Mouse (Mus musculus): Measurements from ENCODE around the gene Ptgds. TPM values are rescaled to one million over a fixed set of nuclear protein-coding genes. Genes with fewer than 3 reads are reported as not detected.

Gene Ptgds
- polyA plus RNA-seq, 2 experiments, result 0.17 to 0.96 TPM

GRCm38 (mm10) chr2:25450853-25451647, 18.8 kb downstream of the Ptgds start:
- Histone ChIP-seq H3K4me1 (replicated peaks; ENCODE audit: control insufficient read depth in 2 of 2, insufficient read depth in 2 of 2, low read length in 1 of 2) (no peaks in the 10 kb centered on the region), H3K36me3 (replicated peaks; ENCODE audit: control insufficient read depth, insufficient read depth, low read depth) (no peaks in the 10 kb centered on the region), H3K27me3 (ENCODE audit: control insufficient read depth, insufficient read depth, low read length) (no peaks in the 10 kb centered on the region), H3K9me3 (ENCODE audit: control insufficient read depth, low read length) (no peaks in the 10 kb centered on the region), H3K27ac (no peak overlapping the region), H3K4me2 (ENCODE audit: low read depth) (no peak overlapping the region), H3K4me3 (ENCODE audit: insufficient read depth in 1 of 2, low read depth in 2 of 2, low read length in 2 of 2) (no peak overlapping the region), H3K9ac (replicated peaks) (no peak overlapping the region)
- no peak for ATAC-seq (ENCODE audit: insufficient read depth)
- 52% methylated on average over 8 of the region's 8 CpGs for WGBS (ENCODE audit: insufficient replicate concordance)
- no peak for DNase-seq (ENCODE audit: low read depth in 3 of 3, low spot score in 3 of 3)
- TF ChIP-seq EP300 (IDR thresholded peaks at IDR 0.05; ENCODE audit: low read depth) (no peak), CTCF (IDR thresholded peaks at IDR 0.05; ENCODE audit: low read depth) (no peak)

GRCm38 (mm10) chr2:25442682-25443081, 27.2 kb downstream of the Ptgds start:
- no peak for ATAC-seq (ENCODE audit: insufficient read depth)
- Histone ChIP-seq H3K9me3 (ENCODE audit: control insufficient read depth, low read length) (no peaks in the 10 kb centered on the region), H3K4me2 (ENCODE audit: low read depth) (no peak overlapping the region), H3K4me1 (replicated peaks; ENCODE audit: control insufficient read depth in 2 of 2, insufficient read depth in 2 of 2, low read length in 1 of 2) (no peaks in the 10 kb centered on the region), H3K27me3 (ENCODE audit: control insufficient read depth, insufficient read depth, low read length) (no peaks in the 10 kb centered on the region), H3K27ac (no peak overlapping the region), H3K36me3 (replicated peaks; ENCODE audit: control insufficient read depth, insufficient read depth, low read depth) (no peaks in the 10 kb centered on the region), H3K9ac (replicated peaks) (no peak overlapping the region), H3K4me3 (ENCODE audit: insufficient read depth in 1 of 2, low read depth in 2 of 2, low read length in 2 of 2) (no peak overlapping the region)
- TF ChIP-seq EP300 (IDR thresholded peaks at IDR 0.05; ENCODE audit: low read depth), result no peak
- TF ChIP-seq CTCF (IDR thresholded peaks at IDR 0.05; ENCODE audit: low read depth), result no peak
- WGBS (ENCODE audit: insufficient replicate concordance), result 84% methylated on average over 14 of the region's 14 CpGs
- no peak for DNase-seq (ENCODE audit: low read depth in 3 of 3, low spot score in 3 of 3)

- H3K9me3 ChIP-seq (ENCODE audit: control insufficient read depth, low read length), result no peaks in the 10 kb centered on the region
- no peak overlapping the region for H3K27ac ChIP-seq
- no peaks in the 10 kb centered on the region for H3K36me3 ChIP-seq (replicated peaks; ENCODE audit: control insufficient read depth, insufficient read depth, low read depth)
- WGBS (ENCODE audit: insufficient replicate concordance), result 73% methylated on average over 20 of the region's 20 CpGs
- no peak overlapping the region for H3K4me3 ChIP-seq (ENCODE audit: insufficient read depth in 1 of 2, low read depth in 2 of 2, low read length in 2 of 2)
- DNase-seq (ENCODE audit: low read depth in 3 of 3, low spot score in 3 of 3), result no peak
- no peak overlapping the region for H3K9ac ChIP-seq (replicated peaks)
- no peaks in the 10 kb centered on the region for H3K4me1 ChIP-seq (replicated peaks; ENCODE audit: control insufficient read depth in 2 of 2, insufficient read depth in 2 of 2, low read length in 1 of 2)
- no peak overlapping the region for H3K4me2 ChIP-seq (ENCODE audit: low read depth)
- ATAC-seq (ENCODE audit: insufficient read depth), result no peak
- TF ChIP-seq EP300 (IDR thresholded peaks at IDR 0.05; ENCODE audit: low read depth) (no peak), CTCF (IDR thresholded peaks at IDR 0.05; ENCODE audit: low read depth) (no peak)
- H3K27me3 ChIP-seq (ENCODE audit: control insufficient read depth, insufficient read depth, low read length), result no peaks in the 10 kb centered on the region
Observed at GRCm38 (mm10) chr2:25441067-25441466, 28.8 kb downstream of the Ptgds start.

- DNase-seq (ENCODE audit: low read depth in 3 of 3, low spot score in 3 of 3), result no peak
- Histone ChIP-seq H3K27me3 (ENCODE audit: control insufficient read depth, insufficient read depth, low read length) (no peaks in the 10 kb centered on the region), H3K36me3 (replicated peaks; ENCODE audit: control insufficient read depth, insufficient read depth, low read depth) (no peaks in the 10 kb centered on the region), H3K4me2 (ENCODE audit: low read depth) (no peak overlapping the region), H3K4me1 (replicated peaks; ENCODE audit: control insufficient read depth in 2 of 2, insufficient read depth in 2 of 2, low read length in 1 of 2) (no peaks in the 10 kb centered on the region), H3K4me3 (ENCODE audit: insufficient read depth in 1 of 2, low read depth in 2 of 2, low read length in 2 of 2) (no peak overlapping the region), H3K27ac (no peak overlapping the region), H3K9ac (replicated peaks) (no peak overlapping the region), H3K9me3 (ENCODE audit: control insufficient read depth, low read length) (no peaks in the 10 kb centered on the region)
- ATAC-seq (ENCODE audit: insufficient read depth), result no peak
- WGBS (ENCODE audit: insufficient replicate concordance), result 75% methylated on average over 10 of the region's 10 CpGs
- no peak for TF ChIP-seq EP300 (IDR thresholded peaks at IDR 0.05; ENCODE audit: low read depth)
- no peak for TF ChIP-seq CTCF (IDR thresholded peaks at IDR 0.05; ENCODE audit: low read depth)
Observed at GRCm38 (mm10) chr2:25436286-25436820, 33.5 kb downstream of the Ptgds start.

- DNase-seq (ENCODE audit: low read depth in 3 of 3, low spot score in 3 of 3) (no peak), ATAC-seq (ENCODE audit: insufficient read depth) (no peak)
- no peak overlapping the region for H3K9ac ChIP-seq (replicated peaks)
- TF ChIP-seq EP300 (IDR thresholded peaks at IDR 0.05; ENCODE audit: low read depth), result no peak
- TF ChIP-seq CTCF (IDR thresholded peaks at IDR 0.05; ENCODE audit: low read depth), result no peak
- H3K27me3 ChIP-seq (ENCODE audit: control insufficient read depth, insufficient read depth, low read length), result peaks cover 4% of the 10 kb centered on the region
- H3K27ac ChIP-seq, result no peak overlapping the region
- no peaks in the 10 kb centered on the region for H3K9me3 ChIP-seq (ENCODE audit: control insufficient read depth, low read length)
- WGBS (ENCODE audit: insufficient replicate concordance), result 75% methylated on average over 8 of the region's 8 CpGs
- no peaks in the 10 kb centered on the region for H3K36me3 ChIP-seq (replicated peaks; ENCODE audit: control insufficient read depth, insufficient read depth, low read depth)
- no peak overlapping the region for H3K4me2 ChIP-seq (ENCODE audit: low read depth)
- no peak overlapping the region for H3K4me3 ChIP-seq (ENCODE audit: insufficient read depth in 1 of 2, low read depth in 2 of 2, low read length in 2 of 2)
- no peaks in the 10 kb centered on the region for H3K4me1 ChIP-seq (replicated peaks; ENCODE audit: control insufficient read depth in 2 of 2, insufficient read depth in 2 of 2, low read length in 1 of 2)
Observed at GRCm38 (mm10) chr2:25434292-25434691, 35.6 kb downstream of the Ptgds start.
